Mouse (Mus musculus) mature B cell (primary cell): Measurements from ENCODE around the gene Slfn9.
"Not testable (repeated sequence)": the region's sequence is repeated elsewhere in the genome, so short reads cannot be mapped to it uniquely, and the experiment has no call there.

ENCODE experiments used
- in situ Hi-C: fragments of 300-500 bp; cut with MboI; formaldehyde crosslinking; loops from 2 replicates; pipeline ENCODE4 v1.14.3; 2019

Gene Slfn9

DNA sequence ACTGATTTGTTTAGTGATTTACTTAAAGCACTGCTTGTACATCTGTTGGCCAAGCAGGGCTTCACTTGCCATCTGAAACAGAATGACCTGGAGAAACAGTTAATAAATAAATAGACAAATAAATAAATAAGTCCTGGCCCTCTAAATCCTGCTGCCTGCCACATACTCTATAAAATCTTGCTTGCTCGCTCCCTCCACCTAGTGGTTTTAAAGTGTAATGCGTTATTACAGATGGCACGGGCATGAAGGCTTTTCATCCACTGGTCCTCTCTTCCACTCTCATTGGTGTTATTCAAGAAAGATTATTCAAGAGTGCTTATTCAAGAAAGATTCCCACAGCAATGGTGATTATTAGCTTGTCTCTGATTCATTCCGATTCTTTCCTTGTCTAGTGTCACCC is 32.0 kb downstream of the Slfn9 start:
- in situ Hi-C loops: loop anchor here (5.0 kb wide), 1 partner anchor 42 kb away; no protein-coding TSS in a partner anchor

DNA sequence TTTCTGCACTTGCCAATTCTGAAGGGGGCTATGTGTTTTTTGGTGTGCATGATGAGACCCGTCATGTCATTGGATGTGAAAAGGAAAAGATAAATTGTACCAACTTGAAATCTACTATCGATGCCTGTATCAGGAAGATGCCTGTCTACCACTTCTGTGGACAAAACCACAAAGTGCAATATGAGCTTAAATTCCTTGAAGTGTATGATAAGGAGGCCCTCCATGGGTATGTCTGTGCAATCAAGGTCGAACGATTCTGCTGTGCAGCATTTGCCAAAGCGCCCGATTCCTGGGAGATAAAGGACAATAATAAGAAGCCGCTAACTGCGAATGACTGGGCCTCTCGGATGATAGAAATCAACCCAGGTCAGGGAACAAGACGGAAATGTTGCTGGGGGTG is 34.7 kb downstream of the Slfn9 start:
- in situ Hi-C loops: no loop called here

DNA sequence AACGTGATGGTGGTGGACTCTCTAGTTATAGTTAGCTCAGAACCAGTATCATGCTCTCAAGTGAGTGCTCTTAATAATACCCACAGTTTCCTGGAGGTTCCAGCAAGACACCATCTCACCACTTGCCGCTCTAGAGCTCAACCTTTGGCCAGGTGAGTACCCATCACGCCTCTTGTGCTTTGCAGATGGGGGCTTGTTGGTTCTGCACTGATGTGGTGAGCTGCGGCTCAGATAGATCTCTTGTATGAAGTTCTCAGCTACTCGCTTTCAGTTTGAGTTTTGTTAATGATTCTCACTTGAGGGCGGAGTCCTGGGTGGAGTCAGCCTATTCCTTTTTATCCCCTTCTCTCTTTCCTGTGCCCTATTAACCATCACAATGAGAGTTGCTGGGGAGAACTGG is 37.0 kb downstream of the Slfn9 start:
- in situ Hi-C loops: no loop called here

DNA sequence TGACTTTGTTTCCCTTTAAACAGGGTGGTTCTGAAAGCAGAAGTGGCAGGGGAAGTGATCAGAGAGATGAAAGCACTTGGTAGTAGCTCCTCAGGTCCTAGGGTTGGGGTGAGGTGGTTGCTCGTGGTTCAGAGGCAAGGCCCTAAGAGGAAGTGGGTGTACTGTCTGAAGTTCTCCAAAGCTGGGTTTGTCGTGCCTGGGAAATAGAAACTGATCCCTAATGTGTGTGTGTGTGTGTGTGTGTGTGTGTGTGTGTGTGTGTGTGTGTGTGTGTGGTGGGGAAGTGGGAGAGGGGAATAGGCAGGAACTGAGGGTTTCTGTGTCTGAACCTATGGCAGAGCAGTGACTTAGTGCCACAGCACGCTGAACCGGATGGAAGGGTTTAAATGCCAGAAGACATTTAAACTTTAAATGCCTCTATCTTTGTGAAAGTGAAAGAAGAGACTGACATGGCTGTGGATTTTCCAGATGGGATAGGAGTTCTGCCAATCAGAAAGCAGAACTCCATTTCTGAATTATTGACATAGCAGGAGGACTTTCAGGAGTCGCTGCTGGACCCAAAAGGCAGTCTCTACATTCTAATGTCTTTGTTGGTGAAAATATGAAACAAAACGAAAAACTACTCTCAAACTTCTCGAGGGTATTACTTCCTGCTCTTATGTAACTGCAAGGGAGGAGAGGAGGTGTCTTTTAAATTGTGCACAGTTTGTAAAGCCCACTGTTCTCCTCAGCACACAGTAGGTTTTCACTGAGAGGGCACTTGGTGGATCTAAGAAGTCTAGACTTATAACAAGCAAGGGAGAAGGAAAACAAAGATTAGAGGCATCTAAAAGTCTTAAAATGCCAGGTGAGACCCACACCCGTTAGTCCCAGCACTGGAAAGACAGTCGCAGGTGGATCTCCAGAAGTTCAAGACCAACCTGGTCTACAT is 38.8 kb downstream of the Slfn9 start:
- in situ Hi-C loops: no loop called here

DNA sequence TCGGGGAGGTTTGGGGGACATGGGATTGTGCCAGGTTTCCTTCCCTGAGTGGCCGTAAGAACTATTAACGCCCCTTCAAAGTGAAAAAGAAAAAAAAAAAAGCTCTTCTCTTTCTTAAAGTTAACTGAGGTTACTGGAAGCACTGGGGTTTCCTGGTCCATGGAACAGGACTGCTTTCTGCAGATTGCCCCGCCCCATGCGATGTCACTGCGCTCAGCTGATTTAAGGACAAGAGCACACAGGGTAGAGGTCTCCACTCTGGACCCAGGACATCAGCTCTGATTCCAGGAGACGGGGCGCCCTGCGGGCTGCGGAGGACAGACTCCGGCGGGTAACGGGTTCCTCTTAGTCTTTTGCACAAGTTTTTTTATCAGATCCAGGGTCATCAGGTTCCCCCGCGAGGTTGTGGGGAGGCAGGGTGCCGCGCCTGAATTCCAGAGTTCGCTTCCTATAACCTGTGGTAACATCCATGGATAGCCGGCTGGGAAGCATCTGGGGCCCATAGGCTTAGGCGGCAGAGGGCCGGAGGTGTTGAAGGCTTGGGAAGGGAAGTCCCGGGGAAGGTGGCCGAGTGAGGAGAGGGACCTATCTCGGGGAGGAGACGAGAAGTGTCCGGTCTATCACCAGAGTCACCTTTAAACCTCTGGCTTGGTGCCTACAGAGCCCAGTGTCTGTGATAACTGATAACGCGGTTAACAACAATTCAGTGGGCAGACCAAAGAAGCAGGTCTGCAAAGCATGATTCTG is 39.6 kb downstream of the Slfn9 start:
- in situ Hi-C loops: no loop called here

DNA sequence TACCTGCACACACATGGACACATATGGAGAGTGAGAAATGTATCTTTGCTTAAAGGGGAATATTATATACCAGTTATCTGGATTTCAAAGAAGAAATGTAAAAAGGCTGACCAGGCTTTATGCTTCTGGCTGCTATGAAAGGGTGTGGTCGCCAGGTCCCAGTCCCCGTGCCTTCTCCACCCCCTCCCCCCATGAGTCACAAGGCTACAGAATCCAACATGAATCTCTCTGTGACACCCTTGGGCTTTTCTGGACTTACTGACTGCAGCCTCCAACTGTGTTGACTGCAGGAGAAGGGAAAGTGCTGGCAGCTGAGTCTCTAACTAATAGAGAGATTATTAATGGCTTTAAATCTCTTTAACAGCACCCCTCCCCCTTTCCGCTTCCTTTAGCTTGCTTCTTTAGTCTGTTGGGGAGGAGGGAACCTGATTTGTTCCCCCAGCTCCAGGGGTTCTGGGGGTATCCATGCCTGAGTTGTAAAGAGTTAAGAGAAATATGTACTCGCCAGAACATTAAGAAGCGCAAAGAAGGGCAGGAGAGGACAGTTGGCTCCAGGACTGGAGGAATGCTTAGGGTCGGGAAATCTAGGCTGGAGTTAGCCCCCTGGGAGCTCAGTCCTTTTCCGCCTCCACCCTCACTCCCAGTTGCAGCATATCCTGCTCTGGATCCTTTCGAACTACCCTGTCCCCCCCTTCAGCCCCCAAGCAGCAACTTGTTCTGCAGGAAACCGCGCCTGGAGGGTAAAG is 40.7 kb downstream of the Slfn9 start, which contains the start of gene Slfn5:
Gene Slfn5 (plus strand): TSS at position 614 of the 746 bp plus-strand sequence.
- in situ Hi-C loops: no loop called here

DNA sequence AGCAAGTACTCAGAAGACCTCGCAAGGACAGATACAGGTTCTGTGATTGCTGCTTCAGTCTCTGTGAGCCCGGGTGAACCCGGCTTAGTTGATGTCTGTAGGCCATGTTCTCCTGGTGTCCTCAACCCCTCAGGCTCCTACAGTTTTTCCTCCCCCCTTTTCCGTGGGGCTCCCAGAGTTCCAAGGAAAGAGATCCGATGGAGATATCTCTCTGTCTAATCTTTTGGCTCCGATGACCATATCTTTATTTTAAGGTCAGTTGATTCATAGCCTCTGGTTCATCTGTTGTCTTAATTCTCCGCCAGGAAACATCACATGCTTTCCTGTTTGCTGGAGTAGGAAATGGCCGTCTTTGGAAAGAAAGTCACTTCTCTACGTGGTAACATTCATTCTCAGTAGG is 42.6 kb downstream of the Slfn9 start:
- in situ Hi-C loops: no loop called here

DNA sequence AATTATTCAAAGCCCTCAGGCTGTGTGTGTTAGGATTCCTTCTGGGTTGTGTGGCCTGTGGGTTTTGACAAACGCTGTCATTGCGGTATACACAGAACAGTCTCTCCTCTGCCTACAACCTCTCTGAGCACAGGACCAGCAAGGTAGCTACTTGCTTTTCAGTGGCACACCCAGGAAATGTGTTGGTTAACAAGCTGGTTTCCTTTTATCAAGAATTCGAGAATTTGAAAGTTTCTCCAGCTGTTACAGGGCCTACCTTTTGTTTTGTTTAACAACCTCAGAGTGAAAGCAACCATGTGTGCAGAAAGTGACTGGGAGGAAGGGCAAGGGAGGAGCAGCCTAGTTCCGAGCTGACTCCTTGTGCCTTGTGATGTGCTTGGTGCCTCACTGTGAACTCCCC is 44.2 kb downstream of the Slfn9 start:
- in situ Hi-C loops: no loop called here

DNA sequence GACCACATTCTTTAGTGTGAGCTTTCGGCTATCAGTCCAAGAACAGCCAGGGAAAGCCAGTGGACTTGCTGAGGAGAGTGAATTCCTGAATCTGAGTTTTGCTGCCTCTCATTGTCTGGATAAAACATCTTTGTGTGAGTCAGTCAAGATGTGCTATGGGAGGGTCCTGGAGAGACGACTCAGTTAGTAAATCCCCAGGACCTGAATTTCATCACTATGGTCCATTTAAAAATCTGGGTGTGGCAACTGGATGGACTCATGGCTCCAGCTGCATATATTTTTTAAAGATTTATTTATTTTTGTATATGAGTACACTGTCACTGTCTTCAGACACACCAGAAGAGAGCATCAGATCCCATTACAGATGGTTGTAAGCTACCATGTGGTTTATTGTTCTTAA is 46.0 kb downstream of the Slfn9 start:
- in situ Hi-C loops: no loop called here

DNA sequence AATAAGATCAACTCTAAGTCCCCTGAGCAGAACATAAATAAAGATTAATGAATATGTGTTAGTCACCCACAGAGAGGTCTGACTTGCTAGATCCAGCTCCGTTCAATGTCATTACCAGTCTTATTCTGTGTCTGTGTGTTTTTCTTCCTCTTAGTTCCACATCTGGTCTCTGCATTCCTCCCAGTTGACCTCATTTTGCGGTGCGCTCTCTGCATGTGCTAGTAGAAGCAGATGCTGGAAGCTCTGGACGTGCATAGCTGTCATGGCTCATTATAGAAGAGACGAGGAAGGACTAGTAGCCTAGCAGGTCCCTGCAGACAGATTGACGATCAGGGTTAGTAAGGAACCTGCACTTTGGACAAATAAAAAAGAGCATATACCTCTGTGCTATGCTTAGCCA is 48.3 kb downstream of the Slfn9 start:
- in situ Hi-C loops: no loop called here

DNA sequence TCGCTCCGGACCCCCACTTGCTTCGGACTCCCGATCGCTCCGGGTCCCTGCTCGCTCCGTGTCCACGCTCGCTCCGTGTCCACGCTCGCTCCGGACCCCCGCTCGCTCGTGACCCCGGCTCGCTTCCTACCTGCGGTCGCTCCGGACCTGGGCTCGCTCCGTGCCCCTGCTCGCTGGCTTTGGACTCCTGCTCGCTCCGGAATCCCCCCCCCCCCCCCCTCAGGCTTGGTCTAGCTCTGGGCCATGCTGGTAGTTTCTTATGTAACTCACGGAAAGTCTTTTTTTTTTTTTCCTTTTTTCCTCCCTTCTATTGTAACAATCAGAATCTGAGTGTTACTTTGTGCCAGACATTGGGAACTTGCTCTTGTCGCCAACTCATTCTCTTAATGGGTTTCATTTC is 58.4 kb downstream of the Slfn9 start:
- in situ Hi-C loops: no loop called here

DNA sequence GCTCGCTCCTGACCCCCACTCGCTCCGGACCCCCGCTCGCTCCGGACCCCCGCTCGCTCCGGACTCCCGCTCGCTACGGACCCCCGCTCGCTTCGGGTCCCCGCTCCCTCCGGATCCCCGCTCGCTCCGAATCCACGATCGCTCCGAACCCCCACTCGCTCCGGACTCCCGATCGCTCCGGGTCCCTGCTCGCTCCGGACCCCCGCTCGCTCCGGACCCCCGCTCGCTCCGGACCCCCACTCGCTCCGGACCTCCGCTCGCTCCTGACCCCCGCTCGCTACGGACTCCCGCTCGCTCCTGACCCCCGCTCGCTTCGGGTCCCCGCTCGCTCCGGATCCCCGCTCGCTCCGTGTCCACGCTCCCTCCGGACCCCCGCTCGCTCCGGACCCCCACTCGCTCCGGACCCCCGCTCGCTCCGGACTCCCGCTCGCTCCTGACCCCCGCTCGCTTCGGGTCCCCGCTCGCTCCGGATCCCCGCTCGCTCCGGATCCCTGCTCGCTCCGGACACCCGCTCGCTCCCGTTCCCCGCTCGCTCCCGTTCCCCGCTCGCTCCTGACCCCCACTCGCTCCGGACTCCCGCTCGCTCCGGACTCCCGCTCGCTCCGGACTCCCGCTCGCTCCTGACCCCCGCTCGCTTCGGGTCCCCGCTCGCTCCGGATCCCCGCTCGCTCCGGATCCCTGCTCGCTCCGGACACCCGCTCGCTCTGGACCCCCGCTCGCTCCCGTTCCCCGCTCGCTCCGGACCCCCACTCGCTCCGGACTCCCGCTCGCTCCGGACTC is 59.8 kb downstream of the Slfn9 start:
- in situ Hi-C loops: not testable (repeated sequence)

DNA sequence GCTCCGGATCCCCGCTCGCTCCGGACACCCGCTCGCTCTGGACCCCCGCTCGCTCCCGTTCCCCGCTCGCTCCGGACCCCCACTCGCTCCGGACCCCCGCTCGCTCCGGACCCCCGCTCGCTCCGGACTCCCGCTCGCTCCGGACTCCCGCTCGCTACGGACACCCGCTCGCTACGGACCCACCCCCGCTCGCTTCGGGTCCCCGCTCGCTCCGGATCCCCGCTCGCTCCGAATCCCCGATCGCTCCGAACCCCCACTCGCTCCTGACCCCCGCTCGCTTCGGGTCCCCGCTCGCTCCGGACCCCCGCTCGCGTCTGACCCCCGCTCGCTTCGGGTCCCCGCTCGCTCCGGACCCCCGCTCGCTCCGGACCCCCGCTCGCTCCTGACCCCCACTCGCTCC is 60.5 kb downstream of the Slfn9 start:
- in situ Hi-C loops: not testable (repeated sequence)

DNA sequence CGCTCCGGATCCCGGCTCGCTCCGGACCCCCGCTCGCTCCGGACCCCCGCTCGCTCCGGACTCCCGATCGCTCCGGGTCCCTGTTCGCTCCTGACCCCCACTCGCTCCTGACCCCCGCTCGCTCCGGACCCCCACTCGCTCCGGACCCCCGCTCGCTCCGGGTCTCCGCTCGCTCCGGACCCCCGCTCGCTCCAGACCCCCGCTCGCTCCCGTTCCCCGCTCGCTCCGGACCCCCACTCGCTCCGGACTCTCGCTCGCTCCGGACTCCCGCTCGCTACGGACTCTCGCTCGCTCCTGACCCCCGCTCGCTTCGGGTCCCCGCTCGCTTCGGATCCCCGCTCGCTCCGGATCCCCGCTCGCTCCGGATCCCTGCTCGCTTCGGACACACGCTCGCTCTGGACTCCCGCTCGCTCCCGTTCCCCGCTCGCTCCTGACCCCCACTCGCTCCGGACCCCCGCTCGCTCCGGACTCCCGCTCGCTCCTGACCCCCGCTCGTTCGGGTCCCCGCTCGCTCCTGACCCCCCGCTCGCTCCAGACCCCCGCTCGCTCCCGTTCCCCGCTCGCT is 61.2 kb downstream of the Slfn9 start:
- in situ Hi-C loops: not testable (repeated sequence)

DNA sequence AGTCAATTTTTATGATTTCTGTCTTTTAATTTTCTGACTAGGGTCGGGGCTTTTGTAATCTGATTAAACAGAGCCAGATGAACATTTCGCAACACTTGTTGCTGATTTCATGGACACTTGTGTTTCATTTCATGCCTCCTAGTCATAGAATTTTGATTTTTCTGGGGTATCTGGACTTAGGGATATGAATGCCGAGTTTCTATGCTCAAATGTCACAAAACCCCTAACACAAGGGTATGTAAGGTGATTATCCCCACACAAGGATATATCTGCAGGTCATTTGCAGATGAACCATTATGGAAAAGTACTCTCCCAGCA is 62.0 kb downstream of the Slfn9 start:
- in situ Hi-C loops: no loop called here

DNA sequence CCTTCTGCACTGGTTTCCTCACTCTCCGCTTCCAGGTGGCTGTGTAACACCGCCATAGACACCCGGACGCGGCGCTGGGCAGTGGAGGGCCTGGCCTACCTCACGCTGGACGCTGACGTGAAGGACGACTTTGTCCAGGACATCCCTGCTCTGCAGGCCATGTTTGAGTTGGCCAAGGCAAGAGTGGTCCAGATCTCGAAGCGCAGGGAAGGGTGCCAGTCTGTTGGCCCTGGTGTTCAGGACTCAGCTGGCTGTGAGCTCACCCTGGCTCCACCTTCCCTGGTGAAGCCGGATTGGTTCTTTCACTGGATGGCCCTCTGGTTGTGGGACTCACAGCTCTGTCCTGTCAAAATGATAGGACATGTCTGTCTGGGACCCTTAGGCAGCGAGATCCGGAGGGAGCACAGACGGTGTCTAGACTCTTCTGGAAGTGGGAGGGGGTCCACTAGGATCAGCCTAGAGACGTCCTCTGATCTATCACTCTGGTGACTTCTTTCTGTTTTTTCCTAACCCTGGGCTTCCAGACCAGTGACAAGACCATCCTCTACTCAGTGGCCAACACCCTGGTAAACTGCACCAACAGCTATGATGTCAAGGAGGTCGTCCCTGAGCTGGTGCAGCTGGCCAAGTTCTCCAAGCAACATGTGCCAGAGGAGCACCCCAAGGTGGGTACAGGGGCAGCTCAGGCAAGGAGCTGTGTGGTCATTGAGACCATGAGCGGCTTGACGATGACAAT is 62.6 kb downstream of the Slfn9 start:
- in situ Hi-C loops: no loop called here
